ENCODE assay signal across 20 mouse cellular contexts in genomic region chr2:4334936-4335335, GRCm38 (mm10).
"Had no signal": no experiment of that assay in that cellular context is flagged by ENCODE, and none has a peak within 500 bp of the region (broad histone marks: within the 10 kb centered on the region; RNA-seq: fewer than 3 reads in every experiment).

No protein-coding gene starts in this region.

- DNase-seq: cerebellum, adult 18-20 months; cerebellum, adult 8-10 months; cerebellum, adult 9-10 months; cerebellum, adult 9-11 months; cerebellum, postnatal 25 days; cerebellum, postnatal 36 days; embryo, embryonic 11 days had no signal

- H3K9ac ChIP-seq: embryonic facial prominence, embryonic 12.5 days; embryonic facial prominence, embryonic 13.5 days; embryonic facial prominence, embryonic 15.5 days; forebrain, embryonic 12.5 days; forebrain, embryonic 13.5 days; forebrain, embryonic 15.5 days; forebrain, postnatal 0 days had no signal

- H3K9me3 ChIP-seq: embryonic facial prominence, embryonic 10.5 days; embryonic facial prominence, embryonic 12.5 days; embryonic facial prominence, embryonic 13.5 days; embryonic facial prominence, embryonic 15.5 days; forebrain, embryonic 10.5 days; forebrain, embryonic 12.5 days; forebrain, embryonic 13.5 days; forebrain, embryonic 15.5 days had no signal

- ATAC-seq: forebrain, embryonic 14.5 days; forebrain, embryonic 15.5 days; forebrain, embryonic 16.5 days; forebrain, postnatal 0 days had no signal

- H3K27me3 ChIP-seq: embryonic facial prominence, embryonic 12.5 days; embryonic facial prominence, embryonic 13.5 days; embryonic facial prominence, embryonic 15.5 days; forebrain, embryonic 12.5 days; forebrain, embryonic 13.5 days; forebrain, embryonic 15.5 days had no signal

- H3K4me2 ChIP-seq: embryonic facial prominence, embryonic 12.5 days; embryonic facial prominence, embryonic 13.5 days; embryonic facial prominence, embryonic 15.5 days; forebrain, embryonic 12.5 days; forebrain, embryonic 13.5 days; forebrain, embryonic 15.5 days had no signal

- H3K4me3 ChIP-seq: embryonic facial prominence, embryonic 10.5 days; embryonic facial prominence, embryonic 12.5 days; embryonic facial prominence, embryonic 13.5 days; embryonic facial prominence, embryonic 15.5 days; erythroblast, embryonic 14.5 days; forebrain, embryonic 10.5 days; forebrain, embryonic 12.5 days; forebrain, embryonic 13.5 days; forebrain, embryonic 15.5 days; gastrocnemius, adult 2 months had no signal

- H3K36me3 ChIP-seq: embryonic facial prominence, embryonic 12.5 days; embryonic facial prominence, embryonic 13.5 days; embryonic facial prominence, embryonic 15.5 days; forebrain, embryonic 10.5 days; forebrain, embryonic 12.5 days; forebrain, embryonic 15.5 days had no signal

- H3K27ac ChIP-seq: embryonic facial prominence, embryonic 10.5 days; embryonic facial prominence, embryonic 15.5 days; forebrain, embryonic 10.5 days; forebrain, embryonic 12.5 days; forebrain, embryonic 13.5 days; forebrain, embryonic 15.5 days; gastrocnemius, adult 2 months had no signal
